Mouse (Mus musculus) CH12.LX (cell line): Measurements from ENCODE around the gene Ezh1. TPM values are rescaled to one million over a fixed set of nuclear protein-coding genes. Genes with fewer than 3 reads are reported as not detected.

Experiments used
- DNase-seq: peaks from one replicate; pipeline ENCODE4 v3.0.0-alpha.2; 2013; ENCODE audit errors: extremely low read depth
- H3K27ac ChIP-seq: 2 replicates; pipeline ENCODE4 v1.5.1; 2012; ENCODE audit warnings: low read depth, mild to moderate bottlenecking, control low read depth, moderate library complexity; ENCODE audit not compliant: insufficient read depth
- H3K27me3 ChIP-seq: replicated peaks from 2 replicates; pipeline ENCODE3; 2012; ENCODE audit warnings: inconsistent platforms
- H3K36me3 ChIP-seq, 2 experiments: replicated peaks in 1 of 2; 2 replicates each; pipeline versions ENCODE3 to v1.6.1; 2012; ENCODE audit warnings: inconsistent platforms in 1 of 2, low read length in 1 of 2, mild to moderate bottlenecking in 1 of 2, mixed read lengths in 1 of 2, moderate library complexity in 1 of 2; ENCODE audit not compliant: control insufficient read depth in 1 of 2, insufficient read depth in 1 of 2
- H3K4me1 ChIP-seq, 2 experiments: 2 replicates each; pipeline ENCODE4 v1.6.1; 2012; ENCODE audit warnings: inconsistent platforms in 1 of 2, moderate library complexity in 1 of 2; ENCODE audit not compliant: insufficient read depth in 2 of 2, control insufficient read depth in 1 of 2
- H3K4me2 ChIP-seq: 2 replicates; pipeline ENCODE4 v1.6.1; 2012; ENCODE audit warnings: low read depth, mild to moderate bottlenecking, control low read depth; ENCODE audit not compliant: poor library complexity, insufficient read depth, severe bottlenecking
- H3K4me3 ChIP-seq, 3 experiments: fragments of 150-350 bp in 1 of 3; sonication (generic) in 1 of 3; replicated peaks in 1 of 3; 2 replicates each; pipeline versions ENCODE3 to v1.5.1; 2011 to 2012; ENCODE audit warnings: low read depth in 2 of 3, low read length in 2 of 3, mild to moderate bottlenecking in 2 of 3, moderate library complexity in 2 of 3, control low read depth in 1 of 3, improper control_type of control experiment in 1 of 3, inconsistent platforms in 1 of 3, mixed read lengths in 1 of 3; ENCODE audit not compliant: poor library complexity in 1 of 3
- H3K79me2 ChIP-seq: replicated peaks from 2 replicates; pipeline ENCODE4 v1.6.1; 2012; ENCODE audit warnings: mild to moderate bottlenecking, moderate library complexity; ENCODE audit not compliant: control insufficient read depth, poor library complexity, insufficient read depth, severe bottlenecking; ENCODE audit errors: extremely low read depth
- H3K9ac ChIP-seq: 2 replicates; pipeline ENCODE4 v1.6.1; 2012; ENCODE audit warnings: low read depth, mild to moderate bottlenecking, control low read depth, moderate library complexity; ENCODE audit not compliant: insufficient read depth
- H3K9me3 ChIP-seq: replicated peaks from 2 replicates; pipeline ENCODE3; 2012; ENCODE audit warnings: low read length, inconsistent platforms, mixed read lengths
- BHLHE40 ChIP-seq: IDR thresholded peaks from 2 replicates; pipeline ENCODE4 v1.6.1; 2011; ENCODE audit warnings: mild to moderate bottlenecking, low read depth, low read length, improper control_type of control experiment
- CHD2 ChIP-seq: IDR thresholded peaks from 2 replicates; pipeline ENCODE4 v1.6.1; 2011; ENCODE audit warnings: low read length, improper control_type of control experiment
- EP300 ChIP-seq: IDR thresholded peaks from 2 replicates; pipeline ENCODE4 v1.6.1; 2011; ENCODE audit warnings: low read length, improper control_type of control experiment
- ETS1 ChIP-seq: conservative IDR thresholded peaks from 2 replicates; pipeline ENCODE4 v1.6.1; 2012; ENCODE audit warnings: low read depth, mild to moderate bottlenecking, inconsistent platforms, low read length, improper control_type of control experiment, moderate library complexity
- IRF4 ChIP-seq: IDR thresholded peaks from 2 replicates; pipeline ENCODE4 v1.6.1; 2014; ENCODE audit warnings: low read depth, mild to moderate bottlenecking, inconsistent platforms, low read length, improper control_type of control experiment
- JUN ChIP-seq: IDR thresholded peaks from 2 replicates; pipeline ENCODE4 v1.6.1; 2011; ENCODE audit warnings: low read depth, mild to moderate bottlenecking, low read length, improper control_type of control experiment, moderate library complexity; ENCODE audit not compliant: insufficient read depth
- JUND ChIP-seq: conservative IDR thresholded peaks from 2 replicates; pipeline ENCODE4 v1.6.1; 2011; ENCODE audit warnings: low read depth, low read length, improper control_type of control experiment
- KAT2A ChIP-seq: IDR thresholded peaks from 2 replicates; pipeline ENCODE4 v1.6.1; 2012; ENCODE audit warnings: low read length, improper control_type of control experiment, inconsistent platforms; ENCODE audit not compliant: insufficient replicate concordance
- MAX ChIP-seq: IDR thresholded peaks from 2 replicates; pipeline ENCODE4 v1.6.1; 2011; ENCODE audit warnings: low read length, improper control_type of control experiment
- MXI1 ChIP-seq: IDR thresholded peaks from 2 replicates; pipeline ENCODE4 v1.6.1; 2011; ENCODE audit warnings: mild to moderate bottlenecking, low read depth, low read length, improper control_type of control experiment
- NRF1 ChIP-seq: IDR thresholded peaks from 2 replicates; pipeline ENCODE4 v1.6.1; 2014; ENCODE audit warnings: low read depth, mild to moderate bottlenecking, inconsistent platforms, low read length, improper control_type of control experiment, moderate library complexity
- POLR2A ChIP-seq: IDR thresholded peaks from 2 replicates; pipeline ENCODE4 v1.6.1; 2011; ENCODE audit warnings: low read depth, mild to moderate bottlenecking, improper control_type of control experiment, low read length
- POLR2AphosphoS2 ChIP-seq: IDR thresholded peaks from 2 replicates; pipeline ENCODE4 v1.6.1; 2011; ENCODE audit warnings: low read depth, low read length, improper control_type of control experiment
- RAD21 ChIP-seq: IDR thresholded peaks from 2 replicates; pipeline ENCODE4 v1.6.1; 2011; ENCODE audit warnings: low read depth, mild to moderate bottlenecking, low read length, improper control_type of control experiment, moderate library complexity
- SMC3 ChIP-seq: IDR thresholded peaks from 2 replicates; pipeline ENCODE4 v1.6.1; 2011; ENCODE audit warnings: low read depth, low read length, improper control_type of control experiment
- TCF12 ChIP-seq: IDR thresholded peaks from 2 replicates; pipeline ENCODE4 v1.6.1; 2014; ENCODE audit warnings: low read depth, mild to moderate bottlenecking, inconsistent platforms, low read length, improper control_type of control experiment
- UBTF ChIP-seq: IDR thresholded peaks from 2 replicates; pipeline ENCODE4 v1.6.1; 2012; ENCODE audit warnings: low read depth, mild to moderate bottlenecking, inconsistent platforms, low read length, improper control_type of control experiment, moderate library complexity
- USF2 ChIP-seq: conservative IDR thresholded peaks from 2 replicates; pipeline ENCODE4 v1.6.1; 2011; ENCODE audit warnings: low read depth, low read length, improper control_type of control experiment
- ZMIZ1 ChIP-seq: IDR thresholded peaks from 2 replicates; pipeline ENCODE4 v1.6.1; 2012; ENCODE audit warnings: low read depth, mild to moderate bottlenecking, inconsistent platforms, low read length, improper control_type of control experiment
- ZNF384 ChIP-seq: IDR thresholded peaks from 2 replicates; pipeline ENCODE4 v1.6.1; 2012; ENCODE audit warnings: low read depth, low read length, improper control_type of control experiment, inconsistent platforms
- dilution Hi-C: fragments of 300-500 bp; cut with MboI; formaldehyde crosslinking; loops from 2 replicates; pipeline ENCODE4 v1.14.3; 2020; ENCODE audit warnings: low sequenced_read_pairs; ENCODE audit not compliant: extremely low pct_unique_long_range_greater_than_20kb, extremely low pct_ligation_motif_present
- in situ Hi-C: fragments of 300-500 bp; cut with MboI; formaldehyde crosslinking; loops from 3 replicates; pipeline ENCODE4 v1.14.3; 2019; ENCODE audit warnings: low sequenced_read_pairs, low pct_ligation_motif_present, low pct_unique_long_range_greater_than_20kb, mixed read lengths
- polyA plus RNA-seq: library from polyadenylated mRNA; unstranded; fragments of >175 nt; gene quantifications from 2 replicates; pipeline ENCODE4 v1.2.1, GENCODE M21; 2012; ENCODE audit warnings: low read depth; ENCODE audit not compliant: insufficient read length
- total RNA-seq, 2 experiments: library from RNA; depleted of rRNA; stranded (reverse); fragments of 300-350 nt in 1 of 2; fragments of >200 nt in 1 of 2; gene quantifications; 2 replicates each; pipeline ENCODE4 v1.2.3; 2012 to 2014

Ezh1 gene
- total and polyA plus RNA-seq, 3 experiments: 8.7 to 15.3 (median 12.1) TPM

GRCm38 (mm10) chr11:101192646-101193045 lies 33.6 kb downstream of the Ezh1 start:
- no peak overlapping the region for H3K9ac ChIP-seq
- H3K9me3 ChIP-seq: no peaks in the 10 kb centered on the region
- peaks cover 41 to 95% of the 10 kb centered on the region in 2 experiments for H3K36me3 ChIP-seq
- TF ChIP-seq KAT2A: no peak
- TF ChIP-seq MAX: no peak
- TF ChIP-seq MXI1: no peak
- no peak for TF ChIP-seq BHLHE40
- TF ChIP-seq POLR2A: no peak
- TF ChIP-seq NRF1: no peak
- no peaks in the 10 kb centered on the region for H3K79me2 ChIP-seq
- in situ Hi-C loops (no loop called here), dilution Hi-C loops (no loop called here)
- no peak for DNase-seq
- H3K4me2 ChIP-seq: no peak overlapping the region
- no peaks in the 10 kb centered on the region for H3K27me3 ChIP-seq
- H3K27ac ChIP-seq: no peak overlapping the region
- H3K4me1 ChIP-seq: peaks cover 25 to 44% of the 10 kb centered on the region in 2 experiments
- no peak overlapping the region for H3K4me3 ChIP-seq

- no peaks in the 10 kb centered on the region for H3K27me3 ChIP-seq
- TF ChIP-seq POLR2A (0 out of 2 replicates have a peak, but pooled peaks have one; percentile 4), ETS1 (no peak), ZMIZ1 (peak; percentile 15; the same call in 1 of the 2 replicates), POLR2AphosphoS2 (peak; percentile 60; the same call in 1 of the 2 replicates), RAD21 (no peak)
- TF ChIP-seq, all 38 proteins: peak for 3
- no peak overlapping the region for H3K4me2 ChIP-seq
- H3K4me3 ChIP-seq: no peak overlapping the region
- in situ Hi-C loops (no loop called here), dilution Hi-C loops (no loop called here)
- no peaks in the 10 kb centered on the region for H3K79me2 ChIP-seq
- H3K9ac ChIP-seq: no peak overlapping the region
- no peak for DNase-seq
- H3K4me1 ChIP-seq: peaks cover 25 to 44% of the 10 kb centered on the region in 2 experiments
- peaks cover 44 to 97% of the 10 kb centered on the region in 2 experiments for H3K36me3 ChIP-seq
- H3K9me3 ChIP-seq: no peaks in the 10 kb centered on the region
- no peak overlapping the region for H3K27ac ChIP-seq
Measured at GRCm38 (mm10) chr11:101191919-101192470, 34.3 kb downstream of the Ezh1 start.

- DNase-seq: peak; percentile 35
- no peaks in the 10 kb centered on the region for H3K79me2 ChIP-seq
- H3K27me3 ChIP-seq: no peaks in the 10 kb centered on the region
- dilution Hi-C loops (no loop called here), in situ Hi-C loops (no loop called here)
- no peak overlapping the region for H3K4me2 ChIP-seq
- H3K9ac ChIP-seq: no peak overlapping the region
- H3K9me3 ChIP-seq: no peaks in the 10 kb centered on the region
- no peak overlapping the region for H3K27ac ChIP-seq
- H3K36me3 ChIP-seq: peaks cover 49 to 97% of the 10 kb centered on the region in 2 experiments
- H3K4me3 ChIP-seq: no peak overlapping the region
- H3K4me1 ChIP-seq: peaks cover 22 to 43% of the 10 kb centered on the region in 2 experiments
- TF ChIP-seq USF2: no peak
- TF ChIP-seq CHD2: peak; percentile 70; the same call in 1 of the 2 replicates
- TF ChIP-seq POLR2AphosphoS2: peak; percentile 93
- no peak for TF ChIP-seq JUN
- TF ChIP-seq UBTF: no peak
- TF ChIP-seq JUND: 0 out of 2 replicates have a peak, but pooled peaks have one; percentile 17
- peak; percentile 9; the same call in 1 of the 2 replicates for TF ChIP-seq SMC3
- TF ChIP-seq ZNF384: no peak
- peak; percentile 43; the same call in 1 of the 2 replicates for TF ChIP-seq EP300
- TF ChIP-seq ZMIZ1: peak; percentile 57
- TF ChIP-seq TCF12: peak; percentile 33; the same call in 1 of the 2 replicates
- TF ChIP-seq BHLHE40: peak; percentile 64
- TF ChIP-seq ETS1: peak; percentile 27; the same call in 1 of the 2 replicates
- TF ChIP-seq IRF4: peak; percentile 48
- peak; percentile 23; the same call in 1 of the 2 replicates for TF ChIP-seq MXI1
- peak; percentile 42; the same call in 1 of the 2 replicates for TF ChIP-seq POLR2A
Measured at GRCm38 (mm10) chr11:101190913-101191907, 35.1 kb downstream of the Ezh1 start.
